Mouse (Mus musculus) urinary bladder, postnatal 14 days (tissue): ENCODE measurements around the gene Actn3.
A peak's percentile ranks its signal among the peaks of the same experiment; 100 is the strongest.
"Not testable (repeated sequence)": the region's sequence is repeated elsewhere in the genome, so short reads cannot be mapped to it uniquely, and the experiment has no call there.

Source experiments
- DNase-seq: peaks from one replicate; pipeline ENCODE4 v3.0.0; 2021; ENCODE audit warnings: low spot score

Gene Actn3

DNA sequence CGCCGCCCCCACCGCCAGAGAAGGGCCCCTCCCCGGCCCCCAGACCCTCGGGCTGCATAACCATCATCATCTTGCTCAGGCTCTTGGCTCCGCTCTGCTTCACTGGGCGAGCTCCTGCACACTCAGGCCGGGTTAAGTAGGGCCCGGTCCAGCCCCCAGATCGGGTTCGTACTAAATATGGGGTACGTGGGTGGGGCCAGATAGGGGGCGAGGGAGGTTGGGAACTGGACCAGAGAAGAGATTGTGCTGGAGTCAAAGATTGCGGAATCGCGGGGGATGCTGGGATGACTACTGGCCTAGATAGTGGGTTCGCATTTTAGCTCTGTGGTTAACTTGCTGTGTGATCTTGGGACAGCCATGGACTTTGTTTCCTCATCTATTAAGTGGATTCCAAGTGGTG, at the start of gene Actn3:
TSS of gene Actn3 (minus strand) at position 125 of the 400 bp plus-strand sequence.
- DNase-seq, result peak; percentile 64

DNA sequence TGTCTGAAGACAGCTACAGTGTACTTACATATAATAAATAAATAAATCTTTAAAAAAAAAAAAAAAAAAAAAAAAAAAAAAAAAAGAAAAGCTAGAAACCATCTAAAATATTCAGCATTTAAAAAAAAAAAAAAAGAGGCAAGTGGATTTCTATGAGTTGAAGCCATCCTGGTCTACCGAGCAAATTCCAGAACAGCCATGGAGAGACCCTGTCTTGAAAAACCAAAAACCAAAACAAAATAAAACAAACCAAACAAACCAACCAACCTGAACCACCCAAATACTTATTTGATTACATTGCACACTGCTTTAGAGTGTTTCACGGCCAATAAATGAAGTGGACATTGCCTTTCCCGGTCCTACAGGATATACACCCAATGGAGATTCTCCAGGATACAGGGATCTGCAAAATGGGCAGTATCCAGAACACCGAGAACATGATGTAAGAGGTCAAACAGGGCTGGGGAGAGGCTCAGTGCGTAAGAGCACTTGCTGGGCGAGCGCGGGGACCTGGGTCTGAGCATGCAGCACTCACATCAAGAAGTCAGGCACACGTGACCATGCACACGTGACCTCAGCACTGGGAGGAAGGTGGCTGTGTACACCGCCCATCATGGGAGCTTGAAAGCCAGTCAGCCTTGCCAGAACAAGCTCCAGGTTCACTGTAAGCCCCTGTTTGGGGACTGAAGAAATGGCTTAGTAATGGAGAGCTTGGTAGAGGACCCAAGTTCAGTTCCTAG, 47.6 kb upstream of the Actn3 start:
- no peak for DNase-seq

DNA sequence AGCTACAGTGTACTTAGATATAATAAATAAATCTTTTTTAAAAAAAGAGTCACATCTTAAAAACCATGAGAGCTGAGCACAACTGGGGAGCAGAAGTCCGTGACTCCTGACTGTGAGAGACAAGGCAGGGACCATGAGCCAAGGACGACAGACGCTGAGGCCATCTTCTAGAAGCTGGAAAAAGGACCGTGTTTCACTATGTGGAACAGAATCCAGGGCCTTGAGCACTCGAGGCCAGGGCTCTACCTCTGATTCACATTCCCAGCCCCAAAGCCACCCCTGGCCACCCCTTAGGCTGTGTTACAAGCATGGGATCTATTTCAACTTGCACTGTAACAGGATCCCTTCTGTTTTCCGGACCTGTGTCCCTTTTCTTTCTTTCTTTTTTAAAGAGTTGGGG, 41.9 kb upstream of the Actn3 start:
- no peak for DNase-seq

DNA sequence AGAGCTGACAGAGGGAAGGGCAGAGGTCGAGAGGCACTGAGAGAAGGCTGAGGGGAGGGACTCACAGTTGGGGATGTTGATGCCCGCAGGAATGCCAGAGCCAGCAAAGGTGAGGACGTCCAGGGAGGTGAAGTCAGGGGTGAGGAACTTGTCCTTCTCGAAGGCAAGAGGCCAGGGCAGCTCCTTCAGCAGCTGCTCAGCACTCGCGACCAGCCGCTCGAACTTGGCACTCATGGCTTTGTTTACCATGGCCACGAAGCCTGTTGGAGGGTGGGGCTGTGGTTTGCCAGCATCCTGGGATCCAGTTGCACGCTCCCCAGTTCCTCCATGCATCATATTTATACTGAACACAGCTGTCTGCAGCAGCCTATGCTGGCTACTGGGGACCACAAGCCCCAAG, 39.1 kb upstream of the Actn3 start:
- DNase-seq, result no peak

DNA sequence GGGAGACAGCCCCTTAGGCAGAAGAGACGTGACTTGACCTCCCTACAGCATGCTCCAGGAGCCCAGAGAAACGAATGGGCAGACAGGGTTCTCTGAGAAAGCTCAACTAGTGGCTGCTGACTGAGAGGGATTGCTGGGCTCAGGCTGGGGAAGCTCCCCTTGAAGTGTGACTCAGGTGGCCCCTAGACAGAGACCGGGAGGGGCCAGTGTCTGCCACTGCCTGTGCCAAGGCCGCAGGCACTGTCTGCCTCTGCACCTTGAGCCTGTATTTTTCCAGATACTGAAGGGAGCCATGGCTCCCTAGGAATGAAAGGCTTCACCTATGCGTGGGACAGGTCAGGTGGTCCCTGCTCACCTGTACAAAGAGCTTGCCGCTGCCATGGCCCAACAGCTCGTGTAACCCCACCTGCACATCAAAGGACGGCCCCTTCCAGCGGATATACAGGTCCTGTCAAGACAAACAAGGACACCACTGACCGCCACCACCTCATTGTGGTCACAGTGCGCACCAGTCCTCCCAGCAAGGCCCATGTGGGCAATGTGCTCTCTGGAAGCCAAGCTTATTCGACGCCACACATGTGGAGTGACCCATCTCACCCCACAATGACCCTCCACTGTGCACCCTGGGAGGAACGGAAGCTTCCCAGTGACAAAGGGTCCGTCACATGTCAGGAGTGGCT, 38.4 kb upstream of the Actn3 start:
- DNase-seq, result no peak

DNA sequence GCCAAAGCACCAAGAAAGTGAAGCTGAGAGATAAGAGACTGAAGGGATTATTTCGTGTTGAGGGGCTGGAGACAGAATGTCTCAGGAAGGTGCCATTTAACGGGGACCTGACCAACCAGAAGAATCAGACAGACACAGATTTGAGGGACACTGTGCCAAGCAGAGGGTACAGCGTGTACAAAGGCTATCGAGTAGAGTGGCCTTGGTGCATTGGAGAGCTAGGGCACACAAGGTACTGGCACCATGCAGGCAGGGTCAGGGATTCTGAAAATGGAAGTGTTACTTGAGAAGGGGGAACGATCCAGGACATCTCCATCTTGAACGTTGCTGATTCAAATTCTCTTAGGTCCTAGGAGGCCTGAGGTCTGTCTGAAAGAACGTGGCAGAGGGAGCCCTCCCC, 31.7 kb upstream of the Actn3 start:
- DNase-seq, result no peak

DNA sequence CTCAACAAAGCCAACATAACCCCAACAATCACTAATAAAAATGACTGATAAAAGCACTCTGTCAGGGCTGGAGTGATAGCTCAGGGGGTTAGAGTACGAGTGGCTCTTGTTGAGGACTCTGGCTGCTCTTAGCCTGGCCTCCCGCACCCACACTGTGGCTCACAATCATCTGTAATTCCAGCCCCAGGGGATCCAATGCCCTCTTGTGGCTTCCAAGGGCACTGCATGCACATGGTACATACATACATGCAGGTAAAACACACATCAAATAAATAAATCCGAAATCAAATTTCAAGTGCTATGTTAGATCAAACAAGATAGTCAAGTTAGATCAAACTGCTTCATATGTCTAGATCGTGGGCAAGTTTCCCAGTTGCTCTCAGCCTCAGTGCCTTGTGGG, 30.4 kb upstream of the Actn3 start:
- DNase-seq, result peak; percentile 24

DNA sequence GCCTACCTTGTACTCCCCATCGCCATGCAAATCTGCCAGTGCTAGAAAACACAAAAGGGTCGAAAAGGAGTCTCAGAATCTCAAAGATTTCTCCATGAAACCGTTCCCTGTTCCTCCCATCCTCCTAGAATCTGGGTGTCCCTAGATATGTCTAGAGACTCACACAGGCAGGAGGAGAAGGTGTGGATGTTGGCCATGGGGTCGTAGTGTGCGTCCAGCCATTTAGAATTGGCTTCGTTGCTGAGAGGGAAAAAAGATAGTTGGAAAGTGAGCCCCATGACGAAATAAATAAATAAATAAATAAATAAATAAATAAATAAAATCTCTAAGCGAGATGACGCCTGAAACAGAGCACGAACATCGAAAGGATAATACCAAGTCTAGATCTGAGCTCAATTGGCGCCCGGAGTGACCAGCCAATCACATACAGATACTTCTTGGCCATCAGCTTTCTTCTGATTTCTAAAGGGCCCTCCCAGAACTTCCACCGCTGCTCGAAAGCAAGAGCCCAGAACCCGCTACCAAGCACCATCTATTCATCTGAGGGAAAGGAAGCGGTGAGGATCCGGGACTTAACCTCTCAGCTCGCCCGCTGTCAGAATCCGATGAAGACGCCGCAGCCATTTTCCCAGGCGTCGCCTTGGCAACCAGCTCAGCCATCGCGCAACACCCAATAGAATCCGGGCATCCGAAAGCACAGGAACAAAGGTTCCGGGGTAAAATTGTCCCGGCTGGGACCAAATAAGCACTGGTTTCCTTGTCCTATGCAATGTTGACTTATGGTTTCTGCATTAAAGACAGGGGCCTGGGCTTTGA, 28.5 kb upstream of the Actn3 start, which contains the start of gene Bbs1:
TSS of gene Bbs1 (minus strand) at position 650 of the 816 bp plus-strand sequence.
- DNase-seq, result peak; percentile 79

DNA sequence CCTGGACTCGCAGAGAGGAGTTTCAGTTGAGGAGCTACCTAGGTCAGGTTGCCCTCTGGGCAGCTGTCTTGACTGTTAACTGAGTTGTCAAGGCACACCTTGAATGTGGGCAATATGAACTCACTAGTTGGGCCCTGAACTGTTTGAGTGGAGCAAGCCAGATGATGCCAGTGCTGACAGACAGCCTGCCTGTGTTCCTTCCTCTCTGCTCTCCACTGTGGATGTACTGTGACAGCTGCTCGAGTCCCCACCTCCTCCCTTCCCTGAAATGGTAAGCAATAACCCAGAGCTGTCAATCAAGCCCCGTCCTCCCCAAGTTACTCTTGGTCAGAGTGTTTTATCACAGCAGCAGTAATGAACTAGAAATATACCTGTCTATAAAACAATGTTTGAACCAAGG, 22.2 kb upstream of the Actn3 start:
- no peak for DNase-seq

DNA sequence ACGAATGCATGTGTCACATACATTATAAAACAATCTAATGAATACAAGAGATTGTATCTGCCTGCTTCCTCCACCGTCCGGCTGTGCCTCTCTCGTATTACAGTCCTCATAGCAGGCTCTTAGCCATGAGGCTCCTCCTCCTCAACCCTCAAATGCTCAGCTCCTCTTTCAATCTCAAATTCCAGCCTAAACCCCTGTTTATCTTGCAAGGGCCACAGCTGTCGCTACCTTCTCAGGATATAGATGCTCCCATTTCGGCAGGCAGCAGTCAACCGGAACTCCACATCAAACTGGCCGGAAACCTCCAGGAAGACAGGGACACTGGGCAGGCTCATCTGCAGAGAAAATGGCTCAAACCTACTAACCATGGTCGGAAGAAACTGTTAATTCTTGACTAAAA, 21.3 kb upstream of the Actn3 start:
- no peak for DNase-seq

DNA sequence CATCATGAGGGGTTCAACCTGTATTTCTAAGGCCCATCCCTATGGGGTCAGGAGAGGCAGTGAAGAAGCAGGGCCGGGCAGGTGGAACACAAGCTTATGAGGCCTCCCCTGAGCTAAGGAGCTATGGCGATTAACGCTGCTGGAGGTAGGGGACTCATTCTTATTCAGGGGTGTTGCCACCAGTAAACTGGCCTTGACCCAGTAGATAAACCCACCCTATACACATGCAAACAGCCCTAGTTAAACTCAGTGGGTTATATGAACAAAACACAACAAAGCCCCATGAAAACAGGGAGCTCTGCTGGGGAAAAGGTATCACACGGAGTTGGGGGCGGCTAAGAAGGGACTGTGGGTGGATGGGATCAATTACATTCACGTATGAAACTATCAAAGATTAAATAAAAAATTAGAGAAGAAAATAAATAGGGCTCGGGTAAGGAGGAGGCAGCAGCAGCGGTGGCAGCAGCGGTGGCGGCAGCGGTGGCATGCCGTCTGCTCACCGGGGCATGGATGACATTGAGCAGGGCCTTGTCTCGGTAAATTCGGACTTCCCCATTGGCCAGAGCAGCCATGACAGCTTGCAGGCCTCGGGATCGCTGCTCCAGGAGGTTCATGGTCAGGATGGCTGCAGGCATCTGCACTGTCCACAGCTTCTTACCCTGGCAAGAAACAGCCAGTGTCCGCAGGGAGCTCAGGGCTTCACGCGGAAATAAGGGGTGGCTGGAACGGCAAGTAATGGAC, 19.2 kb upstream of the Actn3 start:
- no peak for DNase-seq

DNA sequence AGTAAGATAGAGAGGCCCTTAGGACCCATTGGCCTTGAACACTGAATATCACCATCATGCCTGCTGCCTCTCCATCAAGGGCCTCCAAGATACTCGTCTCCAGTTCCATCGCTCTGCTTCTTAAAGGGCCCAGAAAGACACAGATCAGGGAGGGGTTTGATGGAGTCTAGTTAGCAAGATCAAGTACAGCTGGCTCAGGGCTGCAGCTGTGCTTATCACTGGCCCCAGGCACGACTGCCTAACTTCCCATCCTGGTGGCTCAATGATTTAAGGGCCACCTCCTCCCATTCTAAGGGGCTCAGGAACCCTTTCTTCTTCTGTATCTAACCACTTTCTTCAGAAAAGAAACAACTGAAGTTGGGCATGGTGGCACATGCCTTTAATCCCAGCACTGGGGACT, 14.1 kb upstream of the Actn3 start:
- DNase-seq, result no peak

DNA sequence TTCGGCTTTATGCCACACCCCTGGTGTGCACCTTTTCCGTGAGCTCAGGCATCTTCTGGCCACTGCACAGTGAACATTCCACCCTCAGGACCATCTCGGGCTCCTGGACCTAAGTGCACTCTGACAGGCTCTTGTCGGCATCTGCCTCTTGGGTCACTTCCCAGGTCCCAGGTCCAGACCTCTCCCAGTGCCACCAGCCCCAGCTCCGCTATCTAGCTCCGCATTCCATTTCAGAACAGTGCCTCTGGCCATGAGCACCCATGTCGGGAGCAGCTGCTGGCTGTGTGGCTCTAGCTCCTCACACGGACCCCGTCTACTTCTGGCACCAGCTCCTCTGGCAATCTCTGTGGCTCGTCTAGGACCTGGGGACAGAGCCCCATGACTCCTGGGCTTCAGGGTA, 12.1 kb upstream of the Actn3 start:
- no peak for DNase-seq

DNA sequence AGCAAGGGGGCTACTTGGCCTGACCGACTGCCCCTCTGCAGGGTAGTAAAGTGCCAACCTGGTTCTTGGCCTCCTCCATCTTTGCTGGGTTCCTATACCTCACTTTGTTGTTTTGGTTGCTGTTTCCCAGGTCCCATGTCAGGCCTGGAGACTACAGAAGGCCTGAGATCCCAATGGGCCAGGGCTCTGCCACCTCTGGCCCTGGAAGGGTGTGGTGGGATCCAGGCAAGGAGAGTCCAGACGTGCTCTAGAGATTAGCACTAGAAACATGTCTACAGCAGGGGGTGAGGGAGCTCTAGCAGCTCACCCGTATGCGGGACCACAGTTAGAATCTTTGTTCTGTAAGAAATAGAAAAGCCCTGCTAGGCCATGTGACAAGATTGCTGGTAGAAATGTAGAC, 6.3 kb upstream of the Actn3 start:
- no peak for DNase-seq

DNA sequence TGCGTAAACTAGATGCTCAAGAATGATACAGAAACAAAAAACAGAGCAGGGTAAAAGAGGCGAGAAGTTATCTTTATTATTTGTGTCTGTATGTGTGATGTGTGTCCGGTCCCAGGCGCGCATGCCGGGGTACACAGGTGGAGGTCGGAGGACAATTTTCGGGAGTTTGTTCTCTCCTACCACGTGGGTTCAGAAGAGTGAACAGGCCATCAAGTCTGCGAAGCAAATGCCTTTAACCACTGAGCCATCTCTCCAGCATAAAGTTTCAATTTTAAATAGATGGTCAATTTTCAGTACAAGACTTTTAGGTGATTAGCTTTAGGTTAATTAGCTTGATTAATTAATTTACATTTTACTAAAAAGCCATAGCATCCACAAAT, 1.6 kb upstream of the Actn3 start:
- no peak for DNase-seq

DNA sequence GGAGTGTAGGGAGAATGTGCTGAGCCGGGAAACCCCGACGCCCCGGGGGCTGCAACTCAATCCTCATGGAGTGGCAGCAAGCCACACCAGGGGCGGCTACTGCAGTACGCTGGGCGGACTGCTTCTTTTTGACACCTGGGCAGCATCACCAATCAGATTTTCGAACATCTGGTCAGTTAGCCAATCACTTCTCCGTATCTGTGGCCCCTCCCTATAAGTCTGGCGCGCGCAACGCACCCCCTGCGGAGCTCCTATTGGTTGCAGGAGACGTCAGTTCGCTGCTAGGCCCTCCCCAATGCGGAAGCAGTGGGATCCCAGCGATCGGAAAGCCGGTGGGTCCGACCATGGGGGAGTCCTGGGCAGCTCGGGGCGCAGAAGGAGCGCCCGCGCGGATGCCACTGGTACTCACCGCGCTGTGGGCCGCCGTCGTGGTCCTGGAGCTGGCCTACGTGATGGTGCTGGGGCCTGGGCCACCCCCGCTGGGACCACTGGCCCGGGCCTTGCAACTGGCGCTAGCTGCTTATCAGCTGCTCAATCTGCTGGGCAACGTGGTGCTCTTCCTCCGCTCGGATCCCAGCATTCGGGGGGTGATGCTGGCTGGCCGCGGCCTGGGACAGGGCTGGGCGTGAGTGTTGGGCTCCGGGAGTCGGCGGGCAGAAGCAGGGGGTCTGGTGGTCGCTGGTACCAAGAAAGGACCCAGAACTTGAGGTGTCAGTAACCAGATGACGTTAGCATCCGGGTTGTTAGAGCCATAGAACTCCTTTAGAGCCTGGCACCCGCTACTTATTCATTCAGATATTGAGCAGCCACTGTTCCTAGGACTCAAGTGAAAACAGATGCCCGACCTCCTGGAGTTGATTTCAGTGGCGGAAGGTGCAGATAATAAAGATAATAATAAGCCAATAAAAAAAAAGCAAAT, 955 bp upstream of the Actn3 start, which contains the start of gene Zdhhc24:
TSS of gene Zdhhc24 (plus strand) at position 264 of the 919 bp plus-strand sequence.
- peak; percentile 94 for DNase-seq

DNA sequence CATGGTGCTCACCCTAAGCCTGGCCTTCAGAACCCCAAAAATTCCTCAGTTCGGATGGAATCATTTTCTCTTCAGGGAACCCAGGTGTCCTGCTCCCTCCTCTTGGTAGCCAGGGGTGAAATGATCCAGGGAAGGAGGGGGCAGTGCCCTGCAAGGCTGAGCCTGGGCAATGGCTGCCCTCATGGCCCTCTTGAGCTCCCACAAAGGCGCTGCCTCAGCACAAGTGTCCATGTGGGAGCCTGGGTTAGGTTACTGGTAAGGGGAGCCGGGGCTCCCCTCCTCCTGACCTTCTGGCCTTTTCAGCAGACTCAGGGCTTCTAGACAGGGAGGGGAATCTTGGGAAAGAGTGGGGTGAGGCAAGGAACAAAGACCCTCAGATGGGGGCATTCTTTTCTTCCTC, 954 bp downstream of the Actn3 start:
- no peak for DNase-seq

DNA sequence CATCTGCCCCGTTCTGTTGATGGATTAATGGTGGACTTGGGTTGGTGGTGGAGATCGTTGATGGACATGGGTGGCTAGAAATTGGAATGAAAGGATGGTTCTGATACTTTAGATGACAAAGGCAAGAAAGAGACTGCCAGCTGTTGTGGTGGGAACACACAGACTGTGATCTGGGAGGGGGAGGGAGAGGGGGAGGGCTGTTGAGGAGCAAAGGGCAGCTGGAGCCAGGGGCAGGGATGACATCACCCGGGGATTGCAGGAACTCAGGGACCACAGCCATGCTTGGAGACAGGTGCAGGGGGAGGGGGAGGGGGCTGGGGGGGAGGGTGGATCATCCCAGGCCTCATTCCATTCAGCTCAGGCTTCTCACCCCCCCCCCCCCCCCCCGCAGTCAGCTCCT, 1.5 kb downstream of the Actn3 start:
- no peak for DNase-seq

DNA sequence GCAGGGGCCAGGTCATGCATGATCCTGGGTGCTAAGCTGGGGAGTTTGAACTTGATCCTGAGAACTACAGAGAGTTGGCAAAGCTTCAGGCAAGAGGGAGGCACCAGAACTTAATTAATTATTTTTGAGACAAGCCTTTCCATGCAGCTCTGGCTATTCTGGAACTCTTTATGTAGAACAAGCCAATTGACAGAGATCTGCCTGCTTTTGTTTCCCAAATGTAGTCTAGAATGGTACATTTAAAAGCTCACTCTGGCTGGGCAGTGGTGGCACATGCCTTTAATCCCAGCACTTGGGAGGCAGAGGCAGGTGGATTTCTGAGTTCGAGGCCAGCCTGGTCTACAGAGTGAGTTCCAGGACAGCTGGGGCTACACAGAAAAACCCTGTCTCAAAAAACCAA, 3.1 kb downstream of the Actn3 start:
- DNase-seq, result not testable (repeated sequence)

DNA sequence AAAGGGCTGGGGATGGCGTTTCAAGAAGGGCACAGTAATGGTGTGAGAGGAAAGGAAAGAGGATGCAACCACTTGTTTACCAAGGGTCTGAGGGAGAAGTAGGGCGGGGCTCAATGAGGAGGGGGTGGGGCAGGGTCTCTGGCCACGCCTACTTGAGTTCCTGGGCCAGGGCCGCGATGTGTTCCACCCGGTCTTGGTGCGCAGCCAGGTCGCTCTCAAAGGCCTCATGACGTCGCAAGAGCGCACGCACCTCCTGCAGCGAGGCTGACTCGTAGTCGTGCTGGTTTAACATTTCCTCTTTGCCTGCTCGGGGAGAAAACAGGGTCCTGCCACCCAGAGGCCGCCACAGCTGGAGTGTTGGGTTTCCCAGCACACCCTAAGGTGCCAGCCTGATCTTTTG, 12.6 kb downstream of the Actn3 start:
- DNase-seq, result peak; percentile 32

DNA sequence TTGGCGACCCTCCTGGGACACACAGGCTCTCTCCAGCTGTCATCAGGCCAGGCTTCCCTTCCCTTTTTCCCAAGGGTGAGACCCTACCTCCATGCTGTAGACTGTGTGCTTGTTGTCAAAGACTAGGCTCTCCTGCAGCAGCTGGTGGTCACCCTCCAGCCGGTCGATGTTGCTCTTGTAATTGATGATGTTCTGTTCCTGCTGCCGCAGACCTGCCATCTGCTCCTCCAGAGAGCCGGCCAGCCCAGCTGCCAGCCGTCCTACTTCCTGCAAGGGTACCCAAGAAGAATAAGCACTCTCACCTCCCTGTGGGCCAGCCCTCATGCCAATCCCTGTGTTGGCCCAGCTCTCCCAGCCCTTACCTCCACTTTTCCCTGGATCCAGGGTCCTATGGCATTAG, 14.7 kb downstream of the Actn3 start:
- DNase-seq, result no peak
